Mouse (Mus musculus): ENCODE results near the gene Srbd1.

Srbd1 gene

GRCm38 (mm10) chr17:86144537-86145078 is 367 bp downstream of the Srbd1 start:
- DNase-seq (ENCODE audit: low read depth, low spot score): no peak

GRCm38 (mm10) chr17:86135835-86136234 is 9.1 kb downstream of the Srbd1 start:
- peak; percentile 40 for DNase-seq (ENCODE audit: low read depth, low spot score)

GRCm38 (mm10) chr17:86134461-86134860 is 10.5 kb downstream of the Srbd1 start:
- DNase-seq (ENCODE audit: low read depth, low spot score): no peak

GRCm38 (mm10) chr17:86132534-86132933 is 12.4 kb downstream of the Srbd1 start:
- DNase-seq (ENCODE audit: low read depth, low spot score): peak; percentile 22

GRCm38 (mm10) chr17:86128198-86128597 is 16.8 kb downstream of the Srbd1 start:
- DNase-seq (ENCODE audit: low read depth, low spot score): no peak

DNA sequence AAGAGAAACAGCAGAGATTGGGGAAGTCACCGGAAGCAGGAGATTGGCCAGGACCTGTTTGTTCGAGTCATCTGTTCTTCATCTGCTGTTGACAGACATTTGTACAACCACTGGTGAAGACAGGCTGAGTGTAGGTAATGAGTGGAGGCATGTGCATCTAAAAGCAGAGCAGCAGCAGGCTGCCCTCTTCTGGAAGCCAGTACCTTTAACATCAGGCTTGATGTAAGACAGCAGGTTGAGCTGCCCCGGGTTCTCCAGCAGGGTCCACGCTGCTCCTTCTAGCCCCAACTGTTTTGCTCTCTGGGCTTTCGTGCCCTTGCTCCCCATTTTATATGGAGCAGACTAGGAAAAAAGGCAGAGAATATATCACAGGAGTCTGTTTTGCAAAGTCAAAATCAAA is 19.1 kb downstream of the Srbd1 start:
- no peak for DNase-seq (ENCODE audit: low read depth, low spot score)

GRCm38 (mm10) chr17:86123146-86123545 is 21.8 kb downstream of the Srbd1 start:
- peak; percentile 7 for DNase-seq (ENCODE audit: low read depth, low spot score)

- no peak for DNase-seq (ENCODE audit: low read depth, low spot score)
Observed at GRCm38 (mm10) chr17:86096875-86097274, 48.1 kb downstream of the Srbd1 start.

- no peak for DNase-seq (ENCODE audit: low read depth, low spot score)
Observed at GRCm38 (mm10) chr17:86093124-86093523, 51.9 kb downstream of the Srbd1 start.

DNA sequence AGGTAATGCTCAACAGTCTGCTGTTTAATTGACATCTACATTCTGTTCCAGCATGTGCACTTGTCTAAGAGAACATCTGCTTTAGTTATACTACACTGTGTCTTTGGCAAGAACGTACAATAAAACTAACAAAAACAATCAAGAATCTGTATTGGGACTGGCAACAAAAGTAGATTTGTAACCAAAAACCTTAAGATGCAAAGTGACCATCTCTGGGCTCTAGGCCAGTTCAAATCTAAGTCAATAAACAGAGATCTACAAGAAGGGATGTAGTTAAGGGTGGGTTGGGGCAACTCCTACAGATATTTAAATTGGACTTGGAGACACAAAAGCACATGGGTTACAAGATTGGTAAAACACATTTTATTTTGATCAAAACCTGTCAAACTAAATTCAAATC is 53.3 kb downstream of the Srbd1 start:
- no peak for DNase-seq (ENCODE audit: low read depth, low spot score)

- DNase-seq (ENCODE audit: low read depth, low spot score): no peak
Observed at GRCm38 (mm10) chr17:86089893-86090588, 54.9 kb downstream of the Srbd1 start.

GRCm38 (mm10) chr17:86087922-86088321 is 57.1 kb downstream of the Srbd1 start:
- DNase-seq (ENCODE audit: low read depth, low spot score): no peak

- DNase-seq (ENCODE audit: low read depth, low spot score): no peak
Observed at GRCm38 (mm10) chr17:86086191-86086590, 58.8 kb downstream of the Srbd1 start.

GRCm38 (mm10) chr17:86083207-86083606 is 61.8 kb downstream of the Srbd1 start:
- no peak for DNase-seq (ENCODE audit: low read depth, low spot score)

DNA sequence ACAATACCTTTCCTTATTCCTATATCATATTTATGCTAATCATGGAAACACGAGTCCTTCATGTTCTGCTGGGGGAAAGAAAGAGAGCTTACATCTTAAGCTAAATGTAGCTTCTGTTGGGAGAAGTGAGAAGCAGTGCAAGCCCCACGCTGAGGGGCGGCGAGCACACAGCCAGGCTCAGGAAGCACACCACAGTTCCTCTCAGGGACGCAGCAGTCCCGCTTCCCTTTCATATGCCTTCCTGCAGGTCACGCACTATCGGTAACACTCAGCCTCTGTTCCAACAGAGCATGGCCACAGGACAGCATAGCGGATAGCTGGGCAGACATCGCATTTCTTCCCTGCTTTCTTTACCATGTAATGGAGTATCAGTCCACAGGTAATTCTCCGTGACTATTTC is 66.9 kb downstream of the Srbd1 start:
- DNase-seq (ENCODE audit: low read depth, low spot score): no peak

- DNase-seq (ENCODE audit: low read depth, low spot score): no peak
Observed at GRCm38 (mm10) chr17:86067444-86067843, 77.5 kb downstream of the Srbd1 start.

GRCm38 (mm10) chr17:86065833-86066232 is 79.1 kb downstream of the Srbd1 start:
- DNase-seq (ENCODE audit: low read depth, low spot score): no peak

GRCm38 (mm10) chr17:86063461-86063860 is 81.5 kb downstream of the Srbd1 start:
- peak; percentile 67 for DNase-seq (ENCODE audit: low read depth, low spot score)

GRCm38 (mm10) chr17:86060911-86061310 is 84.1 kb downstream of the Srbd1 start:
- no peak for DNase-seq (ENCODE audit: low read depth, low spot score)

GRCm38 (mm10) chr17:86040221-86040984 is 104.6 kb downstream of the Srbd1 start:
- no peak for DNase-seq (ENCODE audit: low read depth, low spot score)

DNA sequence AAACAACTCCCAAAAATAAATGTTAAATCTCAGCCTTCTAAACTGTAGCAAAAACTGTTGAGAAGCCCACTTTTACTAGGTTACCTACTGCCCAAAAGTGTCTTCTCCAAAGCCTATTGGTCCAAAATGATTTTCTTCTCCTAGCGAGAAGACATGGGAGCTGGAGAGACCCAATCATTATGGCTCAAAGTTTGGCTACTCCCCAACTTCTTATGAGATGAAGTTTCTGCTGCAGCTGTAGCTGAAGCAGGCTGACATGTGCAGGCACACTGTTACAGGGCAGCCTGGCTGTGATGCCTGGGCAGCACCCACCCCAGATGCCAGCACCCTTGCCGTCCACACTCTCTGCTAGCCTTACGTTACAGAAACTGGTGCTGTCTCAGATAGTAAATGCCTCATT is 105.2 kb downstream of the Srbd1 start:
- no peak for DNase-seq (ENCODE audit: low read depth, low spot score)

DNA sequence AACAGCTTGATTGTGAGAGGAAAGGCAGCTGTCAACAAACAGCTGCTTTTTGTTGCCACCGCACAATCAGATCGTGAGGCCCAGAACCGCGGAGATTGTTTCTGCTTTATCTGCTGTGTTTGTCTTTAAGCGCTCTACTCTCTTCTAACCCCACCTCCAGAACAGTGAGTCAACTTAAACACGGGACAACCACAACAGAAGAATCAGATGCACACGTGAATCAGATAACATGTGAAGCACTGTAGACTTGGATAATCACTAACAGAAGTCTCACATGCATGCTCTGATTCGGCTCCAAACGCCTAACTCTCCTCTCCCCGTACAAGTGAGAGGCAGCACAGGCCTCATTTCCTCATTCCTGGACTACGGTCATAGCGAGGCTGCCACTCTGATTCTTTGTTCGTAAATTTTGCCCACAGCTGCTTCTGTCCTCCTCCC is 106.7 kb downstream of the Srbd1 start:
- DNase-seq (ENCODE audit: low read depth, low spot score): no peak

DNA sequence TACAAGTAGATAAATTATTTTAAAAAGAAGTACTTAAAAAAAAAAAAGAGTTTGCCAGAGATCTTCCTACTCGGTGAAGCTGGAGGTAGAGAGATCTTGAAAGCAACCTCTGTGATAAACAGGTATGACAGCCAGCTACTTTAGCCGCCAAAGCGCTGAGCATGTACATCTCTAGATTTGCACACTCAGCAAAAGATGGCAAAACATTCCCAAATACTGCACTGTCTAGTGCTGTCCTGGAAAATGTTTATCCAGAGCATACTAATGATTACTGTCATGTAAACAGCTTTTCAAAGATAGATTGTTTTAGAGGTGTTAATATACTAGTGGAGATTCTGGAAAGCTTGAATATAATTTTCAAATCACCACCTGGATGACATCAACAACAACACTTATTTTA is 109.4 kb downstream of the Srbd1 start:
- DNase-seq (ENCODE audit: low read depth, low spot score): no peak
